In the genomic region with DNA sequence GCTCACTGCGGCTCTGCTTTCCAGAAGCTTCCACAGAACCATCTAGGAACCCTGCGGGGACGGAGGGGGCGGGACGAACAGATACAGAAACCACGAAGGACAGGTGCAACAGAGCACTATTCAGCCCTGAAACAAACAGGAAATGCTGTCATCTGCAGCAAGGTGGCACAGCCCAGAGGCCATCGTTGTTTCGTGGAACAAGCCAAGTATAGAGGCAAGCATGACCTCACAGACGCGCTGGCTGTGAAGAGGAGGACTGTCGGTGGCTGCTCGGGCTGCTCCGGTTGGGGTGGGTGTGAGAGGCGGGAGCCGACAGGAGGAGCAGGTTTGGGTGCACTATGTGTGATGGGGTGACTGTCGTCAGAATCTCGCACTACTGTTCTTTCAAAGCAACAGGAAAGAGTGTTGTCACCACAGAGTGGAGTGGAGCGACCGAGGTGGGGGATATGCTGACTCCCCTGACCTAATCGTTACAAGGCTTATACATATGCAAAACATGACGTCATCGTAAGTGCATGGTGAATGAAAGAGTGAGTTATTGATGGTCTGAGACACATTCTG, we compare ENCODE assay signal across 9 mouse cellular contexts. TPM values are rescaled to one million over a fixed set of nuclear protein-coding genes. Genes with fewer than 3 reads are reported as not detected.
DNase-seq lines count a peak whose midpoint lies in the region; ATAC-seq and TF ChIP-seq lines count a peak whose summit lies in the region.
"Had no signal": no experiment of that assay in that cellular context is flagged by ENCODE, and none has a peak within 500 bp of the region (broad histone marks: within the 10 kb centered on the region; RNA-seq: fewer than 3 reads in every experiment).

No protein-coding gene starts in this region.

- peak; percentile 38 to 54 for ATAC-seq in hematopoietic stem cell, adult 5-6 weeks (replicated peaks in 1 of 2; ENCODE audit: insufficient read depth in 1 of 2, low FRiP score in 2 of 2, low TSS enrichment in 1 of 2, low read depth in 1 of 2, poor library complexity in 2 of 2, severe bottlenecking in 2 of 2)
- peak; percentile 32 for ATAC-seq in megakaryocyte progenitor cell, adult 5-6 weeks (replicated peaks; ENCODE audit: poor library complexity)

- H3K4me3 ChIP-seq in gastrocnemius, adult 2 months: no peak overlapping the region
- H3K4me3 ChIP-seq: erythroblast, embryonic 14.5 days had no signal

- TF ChIP-seq CTCF in gastrocnemius, adult 2 months (IDR thresholded peaks at IDR 0.05): no peak

- no peak overlapping the region for H3K27ac ChIP-seq in gastrocnemius, adult 2 months

- intact Hi-C loops in gastrocnemius, adult 2 months (cut with DNase I): no loop called here

- peak; percentile 51 for DNase-seq in embryo, embryonic 10 days (ENCODE audit: low spot score)
- DNase-seq in embryo, embryonic 10.5 days (ENCODE audit: low spot score): no peak
- peak; percentile 91 for DNase-seq in CD4-positive helper T cell, adult 2 months (ENCODE audit: low read depth, low spot score)
- DNase-seq in gastrocnemius, adult 2 months: no peak
- no peak for DNase-seq in cerebellum, postnatal 10 days
- DNase-seq in layer of hippocampus, postnatal 10 days (ENCODE audit: low spot score in 2 of 2): no peak

RNA-seq across cellular contexts. Expression of gene Lmtk3, which starts 4.4 kb away (rescaled TPM):
- total RNA-seq in hematopoietic stem cell, adult 5-6 weeks (2017): 0.10 TPM in 1 of 2 replicates, not detected in the other
- total RNA-seq in megakaryocyte progenitor cell, adult 5-6 weeks (2015): 0.07 TPM in 2 replicates
- not detected in 2 replicates for total RNA-seq in megakaryocyte progenitor cell, adult 5-6 weeks (2017)
- under 1 TPM in 1 of 2 experiments, not detected in 1; 0.06 TPM for total RNA-seq in gastrocnemius, adult 2 months (2021)
- 100 to 1,000 TPM; 298 to 311 TPM for total RNA-seq in layer of hippocampus, postnatal 10 days (2021)

RNA-seq across cellular contexts. Expression of gene Sult2b1, which starts 5.3 kb away (rescaled TPM):
- total RNA-seq in hematopoietic stem cell, adult 5-6 weeks (2017): 4.1 TPM in 1 of 2 replicates, not detected in the other
- 1.2 and 1.7 TPM in 2 replicates for total RNA-seq in megakaryocyte progenitor cell, adult 5-6 weeks (2015)
- total RNA-seq in megakaryocyte progenitor cell, adult 5-6 weeks (2017): 1.9 and 6.4 TPM in 2 replicates
- not detected for total RNA-seq in gastrocnemius, adult 2 months (2021)
- total RNA-seq in layer of hippocampus, postnatal 10 days (2021): 10 to 100 TPM; 11.8 to 12.0 TPM

RNA-seq across cellular contexts. Expression of gene Cyth2, which starts 35.2 kb away (rescaled TPM):
- 46.6 and 82.7 TPM in 2 replicates for total RNA-seq in hematopoietic stem cell, adult 5-6 weeks (2017)
- 17.9 and 26.3 TPM in 2 replicates for total RNA-seq in megakaryocyte progenitor cell, adult 5-6 weeks (2015)
- 32.4 and 34.5 TPM in 2 replicates for total RNA-seq in megakaryocyte progenitor cell, adult 5-6 weeks (2017)
- total RNA-seq in gastrocnemius, adult 2 months (2021): 10 to 100 TPM; 29.6 to 33.2 TPM
- 100 to 1,000 TPM; 180 to 184 TPM for total RNA-seq in layer of hippocampus, postnatal 10 days (2021)

RNA-seq across cellular contexts. Expression of gene Kcnj14, which starts 45.4 kb away (rescaled TPM):
- 0.63 TPM in 1 of 2 replicates, not detected in the other for total RNA-seq in hematopoietic stem cell, adult 5-6 weeks (2017)
- 0.05 TPM in 2 replicates for total RNA-seq in megakaryocyte progenitor cell, adult 5-6 weeks (2015)
- not detected in 2 replicates for total RNA-seq in megakaryocyte progenitor cell, adult 5-6 weeks (2017)
- under 1 TPM in 1 of 2 experiments, not detected in 1; 0.20 TPM for total RNA-seq in gastrocnemius, adult 2 months (2021)
- total RNA-seq in layer of hippocampus, postnatal 10 days (2021): 1 to 10 TPM; 2.0 to 2.6 TPM

RNA-seq across cellular contexts. Expression of gene Grwd1, which starts 51.6 kb away (rescaled TPM):
- total RNA-seq in hematopoietic stem cell, adult 5-6 weeks (2017): 17.1 and 19.3 TPM in 2 replicates
- total RNA-seq in megakaryocyte progenitor cell, adult 5-6 weeks (2015): 22.6 and 25.1 TPM in 2 replicates
- total RNA-seq in megakaryocyte progenitor cell, adult 5-6 weeks (2017): 24.2 and 26.9 TPM in 2 replicates
- total RNA-seq in gastrocnemius, adult 2 months (2021): 10 to 100 TPM; 14.6 to 16.0 TPM
- total RNA-seq in layer of hippocampus, postnatal 10 days (2021): 10 to 100 TPM; 27.0 to 27.3 TPM

Comparison
In these comparisons a context has a peak if more than half of its experiments do, and no peak if none do; other contexts are left out.
1. DNase-seq: peak in embryo, embryonic 10 days (single experiment) and CD4-positive helper T cell, adult 2 months (single experiment); none in embryo, embryonic 10.5 days (single experiment), gastrocnemius, adult 2 months (single experiment), cerebellum, postnatal 10 days (0 of 2) and layer of hippocampus, postnatal 10 days (0 of 2).
2. RNA of gene Lmtk3, which starts 4.4 kb away (total RNA-seq): 298 to 311 TPM in layer of hippocampus, postnatal 10 days; 0.06 TPM in gastrocnemius, adult 2 months, 0.10 TPM in hematopoietic stem cell, adult 5-6 weeks and 0.07 TPM in megakaryocyte progenitor cell, adult 5-6 weeks; every median in the first group is over 100 times any median in the second.